Mouse (Mus musculus): Measurements from ENCODE around the gene Irs2.

Irs2 gene

GRCm38 (mm10) chr8:10945939-10946740 is 62.1 kb downstream of the Irs2 start:
- peak; percentile 79 for DNase-seq

DNA sequence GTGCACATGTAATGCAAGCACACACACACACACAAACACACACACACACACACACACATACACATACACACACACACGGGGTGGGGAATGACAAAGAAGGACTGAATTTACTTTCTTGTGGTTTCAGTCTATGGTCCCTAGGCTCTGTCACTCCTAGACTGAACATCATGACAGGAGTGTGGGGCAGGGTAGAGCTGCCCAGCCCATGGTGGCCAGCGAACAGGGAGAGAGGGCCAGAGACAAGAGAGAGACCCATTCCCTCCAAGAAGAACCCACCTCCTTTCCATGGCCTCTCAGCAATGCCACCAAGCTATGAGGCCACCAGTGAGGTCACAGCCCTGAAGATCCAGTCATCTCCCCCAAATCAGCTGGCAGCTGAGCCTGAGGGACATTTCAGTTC is 62.8 kb downstream of the Irs2 start:
- DNase-seq = no peak

DNA sequence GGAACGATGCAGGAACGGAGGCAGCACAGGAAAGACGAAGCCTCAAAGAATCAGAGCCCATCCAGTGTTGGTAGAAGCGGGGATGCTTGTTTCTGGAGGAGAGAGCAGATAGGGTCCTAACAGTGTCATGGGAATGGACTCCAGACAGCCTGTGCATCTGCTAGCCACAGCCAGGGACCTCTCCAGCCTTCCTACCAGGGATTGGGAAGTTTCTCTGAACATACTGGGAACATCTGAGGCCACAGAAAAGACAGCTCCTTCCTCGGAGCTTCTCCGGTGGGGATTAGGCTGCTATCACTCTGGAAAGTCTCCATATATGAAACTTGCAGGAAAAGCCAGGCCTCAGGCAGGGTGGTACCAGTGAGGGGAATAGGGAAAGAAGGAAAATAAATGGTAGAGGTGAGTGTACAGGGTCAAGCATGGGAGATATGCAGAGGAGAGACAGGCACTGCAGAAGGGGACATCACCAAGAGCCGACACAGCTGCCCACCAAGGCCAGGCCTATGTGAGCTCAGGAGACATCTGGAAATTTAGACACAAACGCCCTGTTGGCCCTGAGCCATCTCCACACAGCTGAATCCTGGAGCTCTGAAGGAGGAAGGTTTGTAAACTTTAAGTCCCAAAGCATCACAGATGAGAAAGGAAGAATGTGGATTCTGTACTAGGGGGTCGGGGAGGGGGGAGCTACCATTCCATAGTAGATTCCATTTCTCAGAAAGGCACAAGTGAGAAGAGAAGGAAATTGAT is 64.8 kb downstream of the Irs2 start:
- DNase-seq = no peak

DNA sequence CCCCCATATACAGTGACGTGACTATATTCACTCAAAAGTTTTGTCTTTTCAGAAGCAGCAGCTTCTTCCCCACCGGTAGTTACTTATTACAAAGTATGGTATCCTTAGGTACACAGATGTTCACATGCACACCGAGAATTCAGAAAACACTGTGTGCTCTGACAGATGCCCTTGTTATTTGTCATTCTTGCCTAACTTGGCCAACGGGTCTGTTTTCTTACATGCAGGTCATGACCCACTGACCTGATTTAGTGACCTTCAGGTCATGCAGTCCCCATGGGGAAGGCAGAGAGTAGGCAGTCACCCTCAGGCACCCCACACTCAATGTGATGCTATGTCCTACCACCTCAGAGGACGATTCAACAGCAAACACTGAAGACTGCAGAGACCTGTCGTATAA is 68.4 kb downstream of the Irs2 start:
- no peak for DNase-seq

DNA sequence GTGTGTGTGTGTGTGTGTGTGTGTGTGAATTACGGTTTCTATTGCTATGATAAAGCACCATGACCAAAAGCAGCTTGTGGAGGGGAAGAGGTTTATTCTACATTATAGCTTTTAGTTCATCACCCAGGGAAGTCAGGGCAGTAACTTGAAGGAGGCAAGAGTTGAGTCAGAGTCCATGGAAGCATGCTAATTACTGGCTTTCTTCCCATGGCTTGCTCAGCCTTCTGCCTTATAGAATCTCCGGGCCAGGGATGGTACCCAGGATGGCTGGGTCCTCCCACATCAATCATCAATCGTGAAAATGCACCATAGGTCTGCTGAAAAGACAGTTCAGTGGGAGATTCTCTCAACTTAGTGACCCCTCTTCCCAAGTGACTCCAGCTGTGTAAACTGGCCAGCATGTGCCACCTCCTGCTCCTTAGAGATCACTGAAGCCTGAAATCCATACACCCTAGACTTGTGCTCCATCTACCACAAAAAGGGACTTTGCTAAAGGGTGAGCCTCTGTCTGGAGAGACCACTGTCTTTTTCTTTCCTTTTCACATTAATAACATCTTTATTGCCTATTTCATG is 69.0 kb downstream of the Irs2 start:
- DNase-seq = no peak

GRCm38 (mm10) chr8:10938284-10938683 is 70.0 kb downstream of the Irs2 start:
- DNase-seq = no peak

- no peak for DNase-seq
Observed at GRCm38 (mm10) chr8:10936646-10937045, 71.6 kb downstream of the Irs2 start.

GRCm38 (mm10) chr8:10935231-10935630 is 73.0 kb downstream of the Irs2 start:
- no peak for DNase-seq

All from right cerebral cortex, postnatal 25 days (tissue).